Comparison of ENCODE assay signal across 10 mouse cellular contexts in genomic region chr3:97933251-97933650, GRCm38 (mm10). TPM values are rescaled to one million over a fixed set of nuclear protein-coding genes. Genes with fewer than 3 reads are reported as not detected.
A peak's percentile ranks its signal among the peaks of the same experiment; 100 is the strongest.
DNase-seq lines count a peak whose midpoint lies in the region; ATAC-seq and TF ChIP-seq lines count a peak whose summit lies in the region.
"Had no signal": no experiment of that assay in that cellular context is flagged by ENCODE, and none has a peak within 500 bp of the region (broad histone marks: within the 10 kb centered on the region; RNA-seq: fewer than 3 reads in every experiment).

No protein-coding gene starts in this region.

- ATAC-seq in intestine, embryonic 15.5 days = no peak
- ATAC-seq in intestine, postnatal 0 days = no peak
- ATAC-seq in liver, embryonic 12.5 days = no peak

- H3K27ac ChIP-seq in intestine, embryonic 15.5 days = no peak overlapping the region
- H3K27ac ChIP-seq in intestine, postnatal 0 days (ENCODE audit: low read depth, low read length) = no peak overlapping the region
- H3K27ac ChIP-seq in liver, embryonic 12.5 days = no peak overlapping the region
- no peak overlapping the region for H3K27ac ChIP-seq in gastrocnemius, adult 2 months
- H3K27ac ChIP-seq: kidney, postnatal 0 days; midbrain, embryonic 12.5 days had no signal

- H3K9ac ChIP-seq in intestine, embryonic 15.5 days = no peak overlapping the region
- no peak overlapping the region for H3K9ac ChIP-seq in intestine, postnatal 0 days (ENCODE audit: low read depth, low read length)
- H3K9ac ChIP-seq in liver, embryonic 12.5 days = no peak overlapping the region
- H3K9ac ChIP-seq: midbrain, embryonic 12.5 days had no signal

- intact Hi-C loops in gastrocnemius, adult 2 months (cut with DNase I) = no loop called here

- peak; percentile 54 for DNase-seq in T-cell, adult 2 months (ENCODE audit: low spot score)
- DNase-seq in splenic B cell, adult 2 months (ENCODE audit: low read depth, low spot score) = peak; percentile 72
- no peak for DNase-seq in gastrocnemius, adult 2 months
- no peak for DNase-seq in frontal cortex, postnatal 36 days (ENCODE audit: low spot score in 2 of 2)
- DNase-seq in right cerebral cortex, postnatal 14 days = no peak

- H3K27me3 ChIP-seq in intestine, embryonic 15.5 days (replicated peaks) = no peaks in the 10 kb centered on the region
- no peaks in the 10 kb centered on the region for H3K27me3 ChIP-seq in intestine, postnatal 0 days (replicated peaks; ENCODE audit: control insufficient read depth, insufficient read depth, low read length)
- H3K27me3 ChIP-seq in liver, embryonic 12.5 days (replicated peaks) = no peaks in the 10 kb centered on the region; the same call in 1 of the 2 replicates
- H3K27me3 ChIP-seq in splenic B cell, adult 2 months (ENCODE audit: control insufficient read depth, insufficient read depth, low read length, poor library complexity, severe bottlenecking) = no peaks in the 10 kb centered on the region

- WGBS in intestine, embryonic 15.5 days = 42% methylated on average over 6 of the region's 6 CpGs
- WGBS in intestine, postnatal 0 days = 44% methylated on average over 6 of the region's 6 CpGs
- 23% methylated on average over 6 of the region's 6 CpGs for WGBS in liver, embryonic 12.5 days (ENCODE audit: insufficient replicate concordance)

- no peaks in the 10 kb centered on the region for H3K36me3 ChIP-seq in intestine, embryonic 15.5 days
- no peaks in the 10 kb centered on the region for H3K36me3 ChIP-seq in intestine, postnatal 0 days (ENCODE audit: control insufficient read depth, insufficient read depth)
- no peaks in the 10 kb centered on the region for H3K36me3 ChIP-seq in liver, embryonic 12.5 days
- no peaks in the 10 kb centered on the region for H3K36me3 ChIP-seq in splenic B cell, adult 2 months (ENCODE audit: control insufficient read depth, insufficient read depth, low read length, poor library complexity, severe bottlenecking)
- H3K36me3 ChIP-seq: midbrain, embryonic 12.5 days had no signal

- H3K4me3 ChIP-seq in intestine, embryonic 15.5 days (replicated peaks) = no peak overlapping the region
- H3K4me3 ChIP-seq in intestine, postnatal 0 days (ENCODE audit: low read depth, low read length) = no peak overlapping the region
- no peak overlapping the region for H3K4me3 ChIP-seq in liver, embryonic 12.5 days
- H3K4me3 ChIP-seq in gastrocnemius, adult 2 months = no peak overlapping the region
- H3K4me3 ChIP-seq: midbrain, embryonic 12.5 days had no signal

- H3K4me2 ChIP-seq in intestine, embryonic 15.5 days (replicated peaks) = peak overlapping the region; percentile 17; the same call in 1 of the 2 replicates
- no peak overlapping the region for H3K4me2 ChIP-seq in intestine, postnatal 0 days (replicated peaks; ENCODE audit: low read depth)
- H3K4me2 ChIP-seq in liver, embryonic 12.5 days = peak overlapping the region; percentile 58
- H3K4me2 ChIP-seq: midbrain, embryonic 12.5 days had no signal

- no peak for TF ChIP-seq CTCF in intestine, postnatal 0 days (IDR thresholded peaks at IDR 0.05; ENCODE audit: low read depth)
- no peak for TF ChIP-seq CTCF in gastrocnemius, adult 2 months (IDR thresholded peaks at IDR 0.05)

- peaks cover 20% of the 10 kb centered on the region for H3K4me1 ChIP-seq in intestine, embryonic 15.5 days (replicated peaks)
- no peaks in the 10 kb centered on the region for H3K4me1 ChIP-seq in intestine, postnatal 0 days (replicated peaks; ENCODE audit: control insufficient read depth, insufficient read depth, low read length)
- H3K4me1 ChIP-seq in liver, embryonic 12.5 days = peaks cover 76% of the 10 kb centered on the region

- H3K9me3 ChIP-seq in intestine, embryonic 15.5 days = no peaks in the 10 kb centered on the region
- no peaks in the 10 kb centered on the region for H3K9me3 ChIP-seq in intestine, postnatal 0 days (ENCODE audit: control insufficient read depth)
- no peaks in the 10 kb centered on the region for H3K9me3 ChIP-seq in liver, embryonic 12.5 days (replicated peaks)
- H3K9me3 ChIP-seq: midbrain, embryonic 12.5 days had no signal

RNA-seq across cellular contexts. Expression of gene Sec22b, which starts 32.3 kb away (rescaled TPM):
- polyA plus RNA-seq in intestine, embryonic 15.5 days (2015; fragmentation: Nextera tagmentation; extraction: Ambion mirVana) = 132 and 142 TPM in 2 replicates
- 226 and 228 TPM in 2 replicates for polyA plus RNA-seq in intestine, postnatal 0 days (2015; fragmentation: Nextera tagmentation; extraction: Ambion mirVana)
- 67.1 and 69.2 TPM in 2 replicates for polyA plus RNA-seq in liver, embryonic 12.5 days (2016; fragmentation: Nextera tagmentation; extraction: Ambion mirVana)
- total RNA-seq in gastrocnemius, adult 2 months (2021) = 10 to 100 TPM; 24.2 to 32.1 TPM

RNA-seq across cellular contexts. Expression of gene Pde4dip, which starts 44.7 kb away (rescaled TPM):
- 23.7 and 23.8 TPM in 2 replicates for polyA plus RNA-seq in intestine, embryonic 15.5 days (2015; fragmentation: Nextera tagmentation; extraction: Ambion mirVana)
- polyA plus RNA-seq in intestine, postnatal 0 days (2015; fragmentation: Nextera tagmentation; extraction: Ambion mirVana) = 10.0 and 12.4 TPM in 2 replicates
- polyA plus RNA-seq in liver, embryonic 12.5 days (2016; fragmentation: Nextera tagmentation; extraction: Ambion mirVana) = 8.9 and 9.9 TPM in 2 replicates
- 1,000 to 10,000 TPM; 3,559 to 3,570 TPM for total RNA-seq in gastrocnemius, adult 2 months (2021)

Comparison
In these comparisons a context has a peak if more than half of its experiments do, and no peak if none do; other contexts are left out.
1. DNase-seq: peak in T-cell, adult 2 months (single experiment) and splenic B cell, adult 2 months (single experiment); none in gastrocnemius, adult 2 months (single experiment), frontal cortex, postnatal 36 days (0 of 2) and right cerebral cortex, postnatal 14 days (single experiment).